Mouse (Mus musculus) erythroblast, embryonic 14.5 days (primary cell): ENCODE measurements around the gene Slc25a39.

Source experiments
- GATA1 ChIP-seq: IDR thresholded peaks from 2 replicates; pipeline ENCODE4 v1.6.1; 2012; ENCODE audit warnings: low read length, inconsistent platforms, mixed read lengths
- TAL1 ChIP-seq: IDR thresholded peaks from 3 replicates; pipeline ENCODE4 v1.6.1; 2012; ENCODE audit warnings: low read length, inconsistent platforms, mixed read lengths

DNA sequence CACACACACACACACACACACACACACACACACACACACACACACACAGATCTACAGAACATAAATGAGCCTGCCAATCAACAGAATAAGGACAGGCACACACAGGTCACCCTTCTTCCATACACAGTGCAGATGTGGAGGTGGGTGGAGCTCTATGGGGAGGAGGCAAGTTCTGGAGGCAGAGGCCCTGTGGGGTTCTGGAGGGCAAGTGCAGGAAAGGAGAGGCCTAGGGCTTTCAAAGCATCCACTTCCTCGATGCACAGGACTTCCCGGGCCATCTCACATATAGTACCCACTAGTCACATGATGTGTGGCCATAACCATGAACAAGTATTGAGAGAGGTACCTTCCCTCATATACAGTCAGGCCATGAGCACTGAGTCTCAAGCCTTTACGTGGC is 52.2 kb downstream of the Slc25a39 start:
- TF ChIP-seq TAL1 = no peak
- no peak for TF ChIP-seq GATA1
